Mouse (Mus musculus): ENCODE results near the gene Sh3bgrl3. TPM values are rescaled to one million over a fixed set of nuclear protein-coding genes. Genes with fewer than 3 reads are reported as not detected.
"Not testable (repeated sequence)": the region's sequence is repeated elsewhere in the genome, so short reads cannot be mapped to it uniquely, and the experiment has no call there.

The Sh3bgrl3 gene
- total RNA-seq (2021): 100 to 1,000 TPM; 204 to 214 TPM
- long read RNA-seq, experiment 1, transcript Sh3bgrl3-201 (3 exons, 743 nt): major isoform, 196 of 212 reads
- long read RNA-seq, experiment 1, partial matches to known transcripts: 9 of 212 reads
- long read RNA-seq, experiment 1, other reads (novel, unspliced or antisense): 2 of 212 reads
- long read RNA-seq, experiment 2, transcript Sh3bgrl3-201 (3 exons, 743 nt): major isoform, 122 of 130 reads
- long read RNA-seq, experiment 2, partial matches to known transcripts: 6 of 130 reads
- long read RNA-seq, experiment 2, other reads (novel, unspliced or antisense): 0 of 130 reads

DNA sequence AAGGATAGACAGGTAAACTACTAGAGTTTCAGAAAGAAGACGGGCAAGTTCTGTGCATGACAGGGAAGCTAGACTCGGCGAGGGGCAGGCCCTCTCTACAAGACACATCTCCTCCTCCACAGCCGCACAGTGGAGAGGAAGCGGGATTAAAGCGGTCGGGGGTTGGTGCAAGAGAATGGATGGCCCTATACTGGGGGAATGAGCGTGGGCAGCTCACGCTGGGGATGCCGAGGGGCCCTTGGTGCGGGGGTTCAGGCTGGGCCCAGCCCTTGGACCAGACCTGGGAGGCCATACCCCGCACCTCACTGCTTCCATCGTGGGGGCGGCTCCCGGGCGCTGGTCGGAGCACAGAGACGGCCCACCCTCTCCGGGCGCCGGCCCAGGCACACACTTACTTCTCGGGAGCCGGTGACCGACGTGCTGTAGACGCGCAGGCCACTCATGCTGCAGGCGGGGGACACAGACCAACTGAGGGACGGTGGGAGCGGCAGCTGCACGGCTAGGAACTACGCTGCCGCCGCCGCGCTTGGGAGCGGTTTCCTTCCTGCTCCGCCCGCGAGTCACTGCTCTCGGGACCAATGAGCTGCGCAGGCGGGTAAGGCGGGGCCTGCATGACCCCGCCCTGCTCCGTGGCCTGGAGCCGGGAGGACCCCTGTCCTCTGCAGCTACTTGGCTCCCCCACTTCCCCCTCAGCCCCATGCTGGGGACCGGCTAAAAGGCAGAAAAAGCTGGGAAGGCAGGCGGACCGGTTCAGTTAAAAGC, at the start of gene Sh3bgrl3:
Sh3bgrl3 (minus strand) TSS at position 569 of the 762 bp plus-strand sequence.
- intact Hi-C loops (cut with DNase I): no loop called here
- DNase-seq (ENCODE audit: low spot score in 2 of 2): peak; percentile 88 to 89

DNA sequence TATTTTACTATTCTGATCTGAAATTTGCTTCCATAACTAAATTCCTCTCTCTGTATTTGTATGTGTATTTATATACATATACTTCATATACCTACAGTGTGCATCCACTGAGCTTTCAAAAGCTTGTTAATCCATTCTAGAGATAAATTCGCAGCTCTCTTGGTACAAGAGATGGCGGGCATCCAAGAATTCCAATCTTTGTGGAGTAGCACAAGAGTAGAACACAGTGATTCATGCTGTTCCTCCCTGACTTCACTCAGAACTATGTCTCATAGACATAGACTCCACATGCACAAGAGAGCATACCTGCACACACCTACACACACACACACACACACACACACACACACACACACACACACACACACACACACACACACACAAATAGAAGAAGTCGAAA, 43.8 kb upstream of the Sh3bgrl3 start:
- peak; percentile 48 to 57 for DNase-seq (ENCODE audit: low spot score in 2 of 2)
- intact Hi-C loops (cut with DNase I): no loop called here

DNA sequence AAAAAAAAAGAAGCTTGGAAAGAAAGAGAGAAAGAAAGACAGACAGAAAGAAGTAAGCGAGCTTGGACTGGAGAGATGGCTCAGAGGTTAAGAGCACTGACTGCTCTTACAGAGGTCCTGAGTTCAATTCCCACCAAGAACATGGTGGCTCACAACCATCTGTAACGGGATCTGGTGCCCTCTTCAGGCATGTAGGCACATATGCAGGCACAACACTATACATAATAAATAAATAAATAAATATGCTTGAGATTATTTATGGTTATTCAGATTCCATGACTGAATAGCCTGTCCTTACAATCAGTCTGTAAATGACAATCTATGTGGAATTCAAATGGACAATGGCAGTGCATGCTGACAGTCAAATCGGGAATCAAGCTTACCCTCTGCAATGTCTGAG, 38.3 kb upstream of the Sh3bgrl3 start:
- intact Hi-C loops (cut with DNase I): no loop called here
- no peak for DNase-seq (ENCODE audit: low spot score in 2 of 2)

DNA sequence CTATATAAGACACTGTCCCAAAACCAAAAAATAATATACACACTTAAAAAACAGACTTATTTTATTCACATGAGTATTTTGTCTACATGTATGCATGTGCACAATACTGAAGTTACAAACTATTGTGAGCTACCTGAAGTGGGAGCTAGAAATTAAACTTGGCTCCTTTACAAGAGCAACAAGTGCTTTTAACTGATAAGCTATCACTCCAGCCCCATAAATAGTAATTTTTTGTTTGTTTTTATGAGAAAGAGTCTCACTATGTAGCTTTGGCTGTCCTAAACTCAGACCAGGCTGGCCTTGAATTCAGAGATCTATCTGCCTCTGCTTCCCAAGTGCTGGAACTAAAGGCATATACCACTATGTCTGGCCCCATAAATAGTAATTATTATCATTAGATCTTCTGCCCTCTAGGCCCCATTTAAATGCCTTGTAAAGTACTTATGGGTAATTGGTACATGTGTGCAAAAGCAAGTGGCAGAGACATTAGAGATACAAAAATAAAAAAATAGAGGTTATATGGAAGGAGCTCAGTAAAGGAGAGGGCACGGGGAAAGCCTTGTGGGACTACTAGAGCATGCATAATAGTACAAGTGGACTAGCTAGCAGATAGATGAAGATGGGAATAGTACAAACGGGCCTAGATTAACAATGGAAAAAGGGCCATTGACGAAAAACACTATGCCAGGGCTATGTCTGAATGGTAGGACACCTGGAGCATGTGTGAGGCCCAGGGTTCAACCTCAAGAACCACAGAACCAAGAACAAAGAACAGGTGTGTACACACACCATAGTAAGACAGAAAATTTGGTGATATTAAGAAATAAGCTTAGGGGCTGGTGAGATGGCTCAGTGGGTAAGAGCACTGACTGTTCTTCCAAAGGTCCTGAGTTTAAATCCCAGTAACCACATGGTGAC, 37.2 kb upstream of the Sh3bgrl3 start:
- intact Hi-C loops (cut with DNase I): no loop called here
- DNase-seq (ENCODE audit: low spot score in 2 of 2): no peak

DNA sequence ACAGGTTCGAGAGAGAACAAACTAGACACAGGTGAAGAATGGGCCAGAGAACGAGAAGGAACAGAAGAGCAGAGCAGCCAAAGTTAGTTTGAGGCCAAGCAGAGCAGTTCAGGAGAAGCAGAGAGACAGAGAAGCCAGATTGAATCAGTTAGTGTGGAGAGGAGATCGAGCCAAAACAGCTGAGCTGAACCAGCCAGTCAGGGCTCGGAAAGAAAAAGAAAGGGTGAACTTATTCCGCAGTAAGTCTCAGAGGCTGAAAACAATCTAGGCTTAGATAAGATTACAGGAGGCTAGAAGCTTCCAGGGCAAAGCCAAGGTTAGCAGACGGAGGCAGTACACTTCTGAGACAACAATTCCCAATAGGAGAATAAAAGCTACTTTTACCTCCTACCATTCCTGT, 36.4 kb upstream of the Sh3bgrl3 start:
- intact Hi-C loops (cut with DNase I): no loop called here
- no peak for DNase-seq (ENCODE audit: low spot score in 2 of 2)

DNA sequence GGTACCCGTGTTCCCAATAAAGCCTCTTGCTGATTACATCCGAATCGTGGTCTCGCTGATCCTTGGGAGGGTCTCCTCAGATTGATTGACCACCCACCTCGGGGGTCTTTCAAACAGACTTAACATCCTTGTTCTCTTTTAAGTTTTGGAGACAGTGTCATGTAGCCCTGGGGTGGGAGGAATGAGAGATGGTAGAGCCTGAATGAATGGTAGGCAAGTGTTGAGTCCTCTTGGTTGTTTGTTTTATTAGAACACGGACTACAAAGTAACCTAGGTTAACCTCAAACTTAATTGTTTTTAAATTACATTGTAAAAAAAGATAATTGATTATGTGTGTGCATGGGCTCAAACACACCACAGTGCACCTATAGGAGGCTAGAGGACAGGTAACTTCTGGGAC, 36.0 kb upstream of the Sh3bgrl3 start:
- intact Hi-C loops (cut with DNase I): no loop called here
- DNase-seq (ENCODE audit: low spot score in 2 of 2): no peak

DNA sequence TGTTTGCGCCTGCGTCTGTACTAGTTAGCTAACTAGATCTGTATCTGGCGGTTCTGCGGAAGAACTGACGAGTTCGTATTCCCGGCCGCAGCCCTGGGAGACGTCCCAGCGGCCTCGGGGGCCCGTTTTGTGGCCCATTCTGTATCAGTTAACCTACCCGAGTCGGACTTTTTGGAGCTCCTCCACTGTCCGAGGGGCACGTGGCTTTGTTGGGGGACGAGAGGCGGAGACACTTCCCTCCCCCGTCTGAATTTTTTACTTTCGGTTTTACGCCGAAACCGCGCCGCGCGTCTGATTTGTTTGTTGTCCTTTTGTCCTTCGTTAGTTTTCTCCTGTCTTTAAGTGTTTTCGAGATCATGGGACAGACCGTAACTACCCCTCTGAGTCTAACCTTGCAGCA, 31.5 kb upstream of the Sh3bgrl3 start:
- peak in 1 of 2 experiments; percentile 12 for DNase-seq (ENCODE audit: low spot score in 2 of 2)
- intact Hi-C loops (cut with DNase I): not testable (repeated sequence)

DNA sequence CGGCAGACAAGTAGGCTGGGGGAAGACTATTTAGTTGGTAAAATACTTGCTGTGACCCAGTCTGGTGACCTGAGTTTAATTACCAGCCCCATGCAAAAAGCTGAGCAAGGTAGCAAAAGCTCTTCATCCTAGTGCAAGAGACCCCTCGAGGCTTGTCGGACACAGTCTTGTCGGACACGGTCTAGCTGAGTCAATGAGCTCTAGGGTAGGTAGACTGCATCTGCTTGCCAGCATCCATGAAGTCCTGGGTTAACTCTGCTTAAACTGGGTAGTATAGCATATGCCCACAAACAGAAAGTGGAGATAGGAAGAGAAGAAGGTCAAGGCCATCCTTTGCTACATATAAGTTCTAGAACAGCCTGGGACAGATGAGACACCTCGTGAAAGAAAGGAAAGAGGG, 30.2 kb upstream of the Sh3bgrl3 start:
- intact Hi-C loops (cut with DNase I): no loop called here
- no peak for DNase-seq (ENCODE audit: low spot score in 2 of 2)

DNA sequence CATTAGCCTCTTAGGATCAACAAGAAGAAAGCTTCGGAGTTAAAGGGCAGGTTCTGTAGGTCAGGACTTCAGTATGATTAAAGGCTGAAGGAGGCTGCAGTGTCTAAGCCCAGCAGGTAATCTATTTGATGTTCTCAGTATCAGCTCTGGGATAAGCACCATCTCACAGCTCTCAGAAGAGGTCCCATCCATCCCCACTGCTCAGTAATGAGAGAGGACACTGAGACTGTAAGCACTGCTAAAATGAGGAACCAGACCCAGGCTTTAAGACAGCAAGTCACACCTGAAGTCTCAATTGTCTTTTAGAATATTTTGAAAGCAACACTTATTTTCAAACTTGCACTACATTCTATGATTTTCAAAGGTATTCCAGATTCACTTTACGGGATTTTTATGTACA, 29.0 kb upstream of the Sh3bgrl3 start:
- intact Hi-C loops (cut with DNase I): no loop called here
- no peak for DNase-seq (ENCODE audit: low spot score in 2 of 2)

DNA sequence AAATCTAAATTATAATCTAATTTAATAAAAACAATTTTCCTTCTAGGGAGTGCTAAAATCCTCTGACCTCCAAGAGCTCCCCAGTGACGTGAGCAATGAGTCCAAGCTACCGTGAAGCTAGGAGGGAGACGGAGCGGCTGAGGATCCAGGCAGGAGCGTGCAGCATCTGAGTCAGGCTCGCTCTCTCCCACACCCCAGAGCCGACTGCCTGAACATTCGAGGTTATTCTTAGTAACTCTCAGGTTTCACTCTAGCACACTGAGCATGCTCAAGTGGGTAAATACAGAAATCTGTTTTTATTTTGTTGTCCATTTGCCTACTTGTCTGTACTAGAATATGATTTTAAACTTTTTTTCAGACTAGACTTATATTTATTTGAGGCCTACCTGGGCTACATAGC, 28.2 kb upstream of the Sh3bgrl3 start:
- peak; percentile 52 to 56 for DNase-seq (ENCODE audit: low spot score in 2 of 2)
- intact Hi-C loops (cut with DNase I): no loop called here

DNA sequence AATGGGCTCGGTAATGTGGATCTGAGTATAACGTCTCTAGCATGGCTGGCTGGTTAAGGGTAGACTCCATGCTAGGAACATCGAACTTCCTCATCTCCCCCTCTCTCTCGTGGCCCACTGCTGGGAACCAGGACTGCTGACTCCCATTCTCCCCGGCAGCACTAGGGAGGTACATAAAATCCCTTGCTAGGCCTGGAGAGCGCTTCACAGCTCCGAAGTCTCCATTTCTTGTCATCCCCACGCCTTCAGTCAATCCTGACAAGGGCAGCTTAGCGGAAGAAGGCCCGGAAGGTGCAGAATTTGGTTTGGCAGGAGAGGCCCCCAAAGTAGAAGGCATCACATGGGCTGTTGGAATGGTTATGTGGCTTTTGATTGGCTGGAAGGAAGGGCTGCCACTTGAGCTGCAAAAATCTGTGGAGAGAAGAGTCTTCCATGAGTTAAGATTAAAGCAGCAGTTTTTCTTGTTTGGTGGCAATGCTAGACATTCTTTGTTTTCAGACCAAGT, 27.4 kb upstream of the Sh3bgrl3 start:
- intact Hi-C loops (cut with DNase I): no loop called here
- no peak for DNase-seq (ENCODE audit: low spot score in 2 of 2)

DNA sequence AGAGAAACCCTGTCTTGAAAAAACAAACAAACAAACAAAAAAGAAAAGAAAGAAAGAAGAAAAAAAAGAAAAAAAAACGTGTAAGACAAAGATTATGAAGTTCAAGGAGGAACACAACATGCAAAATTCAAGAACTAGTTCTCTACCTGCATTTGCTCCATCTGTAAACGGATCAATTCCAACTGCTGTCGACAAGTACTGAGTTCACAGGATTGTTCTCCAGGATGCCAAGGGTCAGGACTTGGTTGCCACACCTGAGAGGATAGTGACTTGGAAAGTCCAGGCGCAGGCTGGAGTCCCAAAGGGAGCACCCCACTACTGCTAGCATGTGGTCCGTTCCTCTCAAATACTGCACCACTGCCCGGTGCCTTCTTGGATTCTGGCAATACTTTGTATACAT, 26.9 kb upstream of the Sh3bgrl3 start:
- intact Hi-C loops (cut with DNase I): no loop called here
- DNase-seq (ENCODE audit: low spot score in 2 of 2): no peak

DNA sequence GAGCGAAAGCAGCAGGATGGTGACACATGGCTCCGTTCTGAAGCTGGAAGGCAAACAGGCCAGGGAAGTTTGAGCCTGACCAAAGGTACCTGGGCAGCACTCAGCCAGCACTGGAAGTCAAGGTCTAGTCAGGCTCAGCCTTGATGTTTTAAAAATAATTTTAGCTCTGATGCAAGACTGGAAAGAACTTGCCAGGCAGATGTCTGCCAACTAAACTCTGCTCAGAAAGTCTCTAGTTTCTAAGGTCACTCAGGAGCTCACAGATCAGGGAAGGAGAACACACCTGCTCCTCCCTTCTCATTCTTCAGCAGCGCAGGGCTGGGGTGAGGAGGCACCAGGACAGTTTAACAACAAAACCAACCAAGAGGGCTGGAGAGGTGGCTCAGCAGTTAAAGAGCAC, 25.8 kb upstream of the Sh3bgrl3 start:
- intact Hi-C loops (cut with DNase I): no loop called here

DNA sequence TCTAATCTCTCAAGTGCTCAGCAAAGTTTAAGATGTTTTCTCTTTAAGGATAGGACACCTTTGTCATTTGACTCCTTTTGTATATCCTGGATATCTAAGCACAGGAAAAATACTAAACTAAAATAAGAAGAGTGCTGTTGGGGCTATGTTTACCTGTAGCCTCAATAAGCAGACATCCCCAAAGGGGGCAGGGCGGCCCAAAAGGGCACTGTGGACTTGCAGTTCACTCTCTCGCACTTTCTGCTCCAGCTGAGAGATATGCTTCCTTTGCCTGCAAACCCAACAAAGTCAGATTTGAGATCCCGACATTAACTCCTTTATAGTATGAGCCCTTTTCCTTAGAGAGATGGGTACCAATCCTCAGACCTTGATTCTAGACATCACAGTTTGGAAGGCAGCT, 25.1 kb upstream of the Sh3bgrl3 start:
- intact Hi-C loops (cut with DNase I): no loop called here

More for the DNA sequence above, 25.8 kb upstream of the Sh3bgrl3 start:
- no peak for DNase-seq (ENCODE audit: low spot score in 2 of 2)

DNA sequence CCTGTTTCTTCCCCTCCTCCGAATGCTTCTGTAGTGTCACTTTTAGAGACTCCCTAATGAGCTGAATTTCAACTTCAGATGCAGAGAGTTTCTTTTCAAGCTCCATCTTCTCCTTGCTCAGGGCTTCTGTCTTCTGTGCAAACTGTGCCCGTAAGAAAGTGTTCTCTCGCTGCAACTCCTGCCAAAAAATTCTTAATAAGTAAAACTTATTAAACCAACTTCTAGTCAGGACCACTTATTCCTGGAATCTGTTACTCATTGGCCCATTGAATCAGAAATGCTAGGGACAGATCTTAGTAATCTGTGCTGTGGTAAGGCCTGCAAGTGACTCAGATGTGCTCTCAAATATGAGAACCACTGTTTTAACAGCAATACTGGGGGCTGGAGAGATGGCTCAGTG, 23.5 kb upstream of the Sh3bgrl3 start:
- DNase-seq (ENCODE audit: low spot score in 2 of 2): no peak

More for the DNA sequence above, 25.1 kb upstream of the Sh3bgrl3 start:
- no peak for DNase-seq (ENCODE audit: low spot score in 2 of 2)

DNA sequence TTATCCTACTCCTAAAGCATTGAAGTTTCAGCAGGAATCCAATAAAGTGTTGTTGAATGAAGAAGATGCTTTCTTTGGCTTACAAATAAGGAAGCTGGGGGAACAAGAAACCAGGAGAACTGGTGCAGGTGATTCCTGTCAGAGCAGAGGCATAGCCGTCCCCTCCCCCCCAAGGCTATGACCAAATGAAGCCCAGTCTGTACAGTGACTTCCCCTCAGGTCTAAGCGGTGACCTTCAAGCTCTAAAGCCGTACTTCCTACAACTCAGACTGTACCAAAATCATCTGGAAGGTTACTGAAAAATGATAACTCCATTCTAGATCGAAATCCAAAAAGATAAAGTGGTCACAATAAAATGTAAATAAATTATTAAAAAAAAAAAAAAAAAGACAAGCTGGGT, 20.8 kb upstream of the Sh3bgrl3 start:
- intact Hi-C loops (cut with DNase I): no loop called here
- DNase-seq (ENCODE audit: low spot score in 2 of 2): no peak

More for the DNA sequence above, 23.5 kb upstream of the Sh3bgrl3 start:
- intact Hi-C loops (cut with DNase I): no loop called here

DNA sequence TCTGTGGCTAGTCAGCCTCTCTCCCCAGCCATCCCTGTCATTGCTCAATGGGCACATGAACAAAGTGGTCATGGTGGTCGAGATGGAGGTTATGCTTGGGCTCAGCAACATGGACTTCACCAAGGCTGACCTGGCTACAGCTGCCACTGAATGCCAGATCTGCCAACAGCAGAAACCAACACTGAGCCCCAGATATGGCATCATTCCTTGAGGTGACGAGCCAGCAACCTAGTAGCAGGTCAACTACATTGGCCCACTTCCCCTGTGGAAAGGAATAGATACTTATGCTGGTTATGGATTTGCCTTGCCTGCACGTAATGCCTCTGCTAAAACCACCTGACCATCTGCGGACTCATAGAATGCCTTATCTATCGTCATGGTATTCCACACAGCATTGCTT, 15.7 kb upstream of the Sh3bgrl3 start:
- intact Hi-C loops (cut with DNase I); DNase-seq (ENCODE audit: low spot score in 2 of 2): not testable (repeated sequence)

DNA sequence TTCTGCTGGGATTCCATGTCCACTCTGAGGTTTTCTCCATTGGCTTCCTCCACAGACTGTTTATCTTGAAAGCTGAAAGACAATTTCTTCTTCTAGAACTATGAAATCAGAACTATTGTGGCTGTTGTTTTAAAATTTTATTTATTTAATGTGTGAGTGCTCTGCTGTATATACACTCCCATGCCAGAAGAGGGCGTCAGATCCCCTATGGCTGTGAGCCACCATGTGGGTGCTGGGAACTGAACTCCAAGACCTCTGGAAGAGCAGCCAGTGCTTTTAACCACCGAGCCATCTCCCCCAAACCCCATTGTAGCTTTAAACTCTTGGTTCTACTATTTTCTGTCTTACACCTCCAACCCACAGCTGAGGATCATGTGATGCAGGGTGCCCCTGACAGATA, 10.3 kb upstream of the Sh3bgrl3 start:
- intact Hi-C loops (cut with DNase I): no loop called here
- DNase-seq (ENCODE audit: low spot score in 2 of 2): no peak

DNA sequence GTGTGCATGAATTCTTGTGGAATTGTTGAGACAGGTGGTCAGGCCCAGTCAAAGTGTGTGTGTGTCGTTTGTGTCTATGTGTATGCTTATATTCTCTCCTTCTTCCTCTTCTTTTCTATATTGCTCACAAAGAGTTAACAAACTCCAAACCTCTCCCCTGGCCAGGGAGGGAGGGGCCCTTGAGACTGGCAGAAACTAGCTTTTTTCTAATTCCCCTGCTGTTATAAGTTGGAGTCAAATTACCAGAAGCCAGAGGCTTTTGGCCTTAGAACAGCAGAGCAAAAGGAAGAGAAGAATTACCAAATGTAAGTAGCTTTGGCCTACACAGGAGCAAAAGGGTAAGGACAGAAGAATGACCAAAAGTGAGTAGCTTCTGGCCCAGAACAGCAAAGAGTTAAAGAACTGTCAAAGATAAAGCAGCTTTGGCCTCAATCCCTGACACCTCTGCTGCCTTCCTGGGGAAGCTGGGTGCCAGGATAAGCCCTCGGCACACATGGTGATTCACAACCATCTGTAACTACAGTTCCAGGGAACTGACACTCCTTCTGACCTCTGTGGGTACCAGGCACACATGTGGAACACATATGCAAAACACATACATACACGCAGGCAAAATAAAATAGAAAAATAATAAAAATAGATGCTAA, 7.8 kb upstream of the Sh3bgrl3 start:
- intact Hi-C loops (cut with DNase I): no loop called here
- DNase-seq (ENCODE audit: low spot score in 2 of 2): no peak
